Mouse (Mus musculus) E14TG2a.4 (cell line): ENCODE results near the gene Atg2a.

Experiments used
- H3K27me3 ChIP-seq: 2 replicates; pipeline ENCODE4 v1.6.1; 2014; ENCODE audit warnings: low read length, control low read depth; ENCODE audit not compliant: insufficient read depth
- H3K36me3 ChIP-seq: 2 replicates; pipeline ENCODE4 v1.6.1; 2014; ENCODE audit warnings: low read length, control low read depth; ENCODE audit not compliant: insufficient read depth
- H3K4me1 ChIP-seq: replicated peaks from 2 replicates; pipeline ENCODE4 v1.6.1; 2014; ENCODE audit warnings: low read depth, low read length, control low read depth
- H3K4me3 ChIP-seq: replicated peaks from 2 replicates; pipeline ENCODE4 v1.5.1; 2014; ENCODE audit warnings: mild to moderate bottlenecking, low read length
- H3K9me3 ChIP-seq: 2 replicates; pipeline ENCODE4 v1.6.1; 2014; ENCODE audit warnings: low read length, control low read depth
- CTCF ChIP-seq: conservative IDR thresholded peaks from 2 replicates; pipeline ENCODE4 v1.5.1; 2014; ENCODE audit warnings: low read length
- NANOG ChIP-seq: IDR thresholded peaks from 2 replicates; pipeline ENCODE4 v1.6.1; 2014; ENCODE audit warnings: borderline replicate concordance, low read length, mixed read lengths
- POU5F1 ChIP-seq: IDR thresholded peaks from 2 replicates; pipeline ENCODE4 v1.6.1; 2014; ENCODE audit warnings: low read length, borderline replicate concordance

Gene Atg2a

DNA sequence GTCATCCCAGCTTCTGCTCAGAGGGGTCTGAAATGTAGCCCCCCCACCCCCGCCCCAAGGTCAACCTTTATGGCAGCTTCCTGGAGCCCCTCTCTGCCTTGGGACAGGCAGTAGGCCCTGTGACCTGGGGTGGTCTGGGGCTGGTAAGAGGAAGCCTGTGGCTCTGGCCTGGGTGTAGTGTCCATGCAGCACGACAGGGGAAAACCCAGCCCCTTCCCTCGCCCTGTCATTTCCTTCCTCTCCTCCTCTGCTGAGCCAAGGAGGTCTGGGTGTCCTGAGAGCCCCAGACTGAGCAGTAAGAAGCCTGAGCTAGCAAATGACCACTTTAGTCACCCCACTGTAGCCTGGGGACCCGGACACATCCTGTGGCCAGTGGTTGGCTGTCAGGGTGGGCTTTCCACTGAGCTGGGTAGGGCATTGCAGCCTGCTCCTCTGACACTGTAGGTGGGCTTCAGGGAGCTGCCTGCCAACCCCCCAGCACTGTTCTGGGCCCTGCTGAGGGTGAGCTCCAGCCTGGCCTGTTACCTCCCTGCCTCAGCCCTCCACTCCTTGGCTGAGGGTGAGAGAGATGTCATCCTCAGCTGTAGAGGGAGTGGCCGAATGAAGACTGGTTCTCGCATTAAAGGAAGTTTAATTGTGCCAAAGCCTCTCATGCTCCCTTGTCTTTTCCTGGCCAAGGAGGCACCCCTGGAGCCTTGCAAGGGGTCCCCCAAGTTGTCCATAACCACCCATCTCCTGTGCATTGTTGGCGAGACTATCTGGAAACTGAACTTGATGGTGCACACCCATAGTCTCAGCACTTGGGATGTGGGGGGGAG lies 58.2 kb downstream of the Atg2a start:
- TF ChIP-seq CTCF (no peak), NANOG (no peak), POU5F1 (no peak)
- H3K27me3 ChIP-seq, result no peaks in the 10 kb centered on the region
- H3K9me3 ChIP-seq, result no peaks in the 10 kb centered on the region

DNA sequence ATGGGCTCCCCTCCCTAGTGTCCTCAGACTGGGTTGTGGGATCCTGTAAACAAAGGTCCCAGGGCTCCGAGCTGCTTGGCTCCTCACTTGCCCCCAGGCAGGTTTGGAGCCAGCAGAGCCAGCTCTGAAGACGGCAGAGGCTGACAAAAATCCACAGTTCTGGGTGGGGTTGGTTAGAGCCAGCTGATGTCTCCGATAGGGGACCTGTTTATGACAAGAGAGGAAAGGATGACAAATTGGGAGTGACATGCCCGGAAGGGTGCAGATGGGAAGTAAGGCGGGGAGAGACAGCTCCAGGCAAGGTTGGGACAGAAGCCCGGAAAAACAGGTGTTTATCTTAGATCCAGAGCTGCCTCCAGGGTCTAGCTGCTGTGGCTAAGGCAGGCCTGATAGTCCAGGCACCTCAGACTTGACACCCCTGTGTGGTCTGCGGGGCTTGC lies 59.0 kb downstream of the Atg2a start:
- H3K9me3 ChIP-seq, result no peaks in the 10 kb centered on the region

More for the DNA sequence above, 58.2 kb downstream of the Atg2a start:
- H3K36me3 ChIP-seq, result peaks cover 58% of the 10 kb centered on the region
- H3K4me1 ChIP-seq, result peaks cover 100% of the 10 kb centered on the region
- H3K4me3 ChIP-seq, result peak overlapping the region; percentile 39

DNA sequence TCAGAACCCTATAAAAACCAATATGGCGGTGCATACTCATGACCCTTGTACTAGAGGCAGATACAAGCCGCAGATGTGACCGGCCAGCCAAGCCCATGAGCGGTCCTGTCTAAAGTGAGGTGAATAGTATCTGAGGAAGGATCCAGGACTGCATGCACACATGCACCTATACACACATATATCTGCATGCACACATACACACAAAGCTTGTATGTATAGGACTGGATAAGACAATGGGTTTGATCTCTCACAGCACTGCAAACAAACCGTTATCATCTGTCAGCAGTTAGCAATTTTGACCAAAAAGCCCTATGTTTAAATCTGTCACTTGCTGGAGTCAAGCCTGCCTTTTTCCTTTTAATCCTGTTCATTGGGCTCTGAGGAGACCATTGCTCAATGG lies 60.6 kb downstream of the Atg2a start:
- Histone ChIP-seq H3K4me3 (peak overlapping the region; percentile 55), H3K4me1 (peaks cover 90% of the 10 kb centered on the region), H3K9me3 (no peaks in the 10 kb centered on the region), H3K27me3 (no peaks in the 10 kb centered on the region), H3K36me3 (peaks cover 33% of the 10 kb centered on the region)
- TF ChIP-seq CTCF (no peak), POU5F1 (no peak), NANOG (no peak)

More for the DNA sequence above, 59.0 kb downstream of the Atg2a start:
- H3K4me3 ChIP-seq, result peak overlapping the region; percentile 39; the same call in 1 of the 2 replicates
- no peaks in the 10 kb centered on the region for H3K27me3 ChIP-seq
- H3K36me3 ChIP-seq, result peaks cover 50% of the 10 kb centered on the region
- H3K4me1 ChIP-seq, result peaks cover 98% of the 10 kb centered on the region
- TF ChIP-seq NANOG (no peak), CTCF (no peak)

DNA sequence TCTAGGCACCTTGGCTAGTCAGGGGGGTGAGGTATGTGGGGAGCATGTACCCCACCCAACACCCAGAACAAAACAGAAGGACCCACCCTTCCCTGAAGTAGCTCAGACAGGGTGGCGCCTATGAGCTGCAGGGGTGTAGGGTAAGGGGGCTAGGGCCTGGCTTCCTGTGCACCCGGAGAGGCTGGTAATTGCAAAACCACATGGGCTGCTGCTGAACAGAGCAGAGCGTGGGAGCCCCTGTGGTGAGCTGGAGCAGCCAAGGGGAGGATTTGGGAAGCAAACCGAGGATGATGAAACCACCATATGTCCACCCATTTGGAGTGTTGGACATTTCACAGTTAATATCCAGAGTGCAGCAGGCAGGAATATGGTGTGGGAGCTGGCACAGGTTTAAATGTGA lies 61.1 kb downstream of the Atg2a start:
- H3K4me3 ChIP-seq, result peak overlapping the region; percentile 55
- no peaks in the 10 kb centered on the region for H3K27me3 ChIP-seq
- peaks cover 90% of the 10 kb centered on the region for H3K4me1 ChIP-seq
- H3K36me3 ChIP-seq, result peaks cover 30% of the 10 kb centered on the region
- TF ChIP-seq NANOG (no peak), POU5F1 (no peak), CTCF (no peak)
- no peaks in the 10 kb centered on the region for H3K9me3 ChIP-seq

DNA sequence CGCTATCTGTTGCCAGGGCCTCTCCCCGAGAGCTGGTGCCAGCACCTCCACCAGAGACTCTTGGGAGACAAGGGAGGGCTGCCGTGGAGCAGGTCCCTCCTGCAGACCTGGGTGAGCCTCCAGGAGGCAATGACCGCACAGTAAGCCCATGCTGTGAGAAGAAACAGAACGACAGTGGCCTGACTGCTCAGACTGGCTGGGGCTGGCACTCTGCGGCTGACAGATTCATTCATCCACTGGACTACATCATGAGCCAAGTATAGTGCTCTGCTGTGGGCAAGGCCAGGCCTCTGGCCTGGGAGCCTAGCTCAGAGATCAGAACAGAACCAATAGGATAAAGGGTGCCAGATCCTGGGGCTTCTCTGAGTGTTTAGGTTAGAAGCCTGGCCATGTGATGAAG lies 62.4 kb downstream of the Atg2a start:
- Histone ChIP-seq H3K4me1 (peaks cover 90% of the 10 kb centered on the region), H3K4me3 (peak overlapping the region; percentile 55)
- TF ChIP-seq NANOG (no peak), POU5F1 (no peak), CTCF (no peak)

DNA sequence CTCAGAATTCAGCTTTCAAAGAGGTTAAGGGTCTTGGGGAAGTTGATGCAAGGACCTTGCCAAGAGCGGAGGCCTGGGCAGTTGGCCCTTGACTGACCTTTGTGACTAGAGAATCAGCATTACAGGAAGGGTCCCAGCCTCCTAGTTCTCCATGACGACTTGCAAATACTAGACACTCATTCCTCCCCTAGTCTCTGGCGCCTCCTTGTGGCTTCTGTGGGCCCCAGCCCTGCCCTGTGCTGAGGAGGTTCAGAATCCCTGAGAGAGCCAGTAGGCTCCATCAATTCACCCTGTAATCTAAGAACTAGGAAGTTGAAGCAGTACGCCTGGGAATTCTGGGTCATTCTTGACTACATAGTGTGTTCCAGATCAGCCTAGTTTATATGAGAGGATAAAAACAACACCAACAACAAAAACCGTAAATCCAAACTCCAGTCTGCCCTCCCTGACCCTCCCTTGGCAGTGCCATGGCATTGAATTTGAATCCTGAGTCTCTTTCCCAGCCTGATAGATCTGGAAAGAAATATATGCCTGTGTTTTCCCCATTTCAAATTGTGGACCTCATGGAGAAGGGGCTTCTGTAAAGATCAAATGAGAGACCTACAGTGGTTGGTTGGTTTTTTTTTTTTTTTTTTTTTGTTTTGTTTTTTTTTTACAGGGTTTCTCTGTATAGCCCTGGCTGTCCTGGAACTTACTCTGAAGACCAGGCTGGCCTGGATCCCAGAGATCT lies 63.5 kb downstream of the Atg2a start:
- no peak overlapping the region; the same call in 1 of the 2 replicates for H3K4me3 ChIP-seq
- H3K36me3 ChIP-seq, result peaks cover 30% of the 10 kb centered on the region
- peaks cover 89% of the 10 kb centered on the region for H3K4me1 ChIP-seq
- TF ChIP-seq POU5F1, result no peak
- peak; percentile 99 for TF ChIP-seq CTCF
- no peak for TF ChIP-seq NANOG
- no peaks in the 10 kb centered on the region for H3K9me3 ChIP-seq
- H3K27me3 ChIP-seq, result no peaks in the 10 kb centered on the region

More for the DNA sequence above, 62.4 kb downstream of the Atg2a start:
- Histone ChIP-seq H3K36me3 (peaks cover 30% of the 10 kb centered on the region), H3K9me3 (no peaks in the 10 kb centered on the region), H3K27me3 (no peaks in the 10 kb centered on the region)

DNA sequence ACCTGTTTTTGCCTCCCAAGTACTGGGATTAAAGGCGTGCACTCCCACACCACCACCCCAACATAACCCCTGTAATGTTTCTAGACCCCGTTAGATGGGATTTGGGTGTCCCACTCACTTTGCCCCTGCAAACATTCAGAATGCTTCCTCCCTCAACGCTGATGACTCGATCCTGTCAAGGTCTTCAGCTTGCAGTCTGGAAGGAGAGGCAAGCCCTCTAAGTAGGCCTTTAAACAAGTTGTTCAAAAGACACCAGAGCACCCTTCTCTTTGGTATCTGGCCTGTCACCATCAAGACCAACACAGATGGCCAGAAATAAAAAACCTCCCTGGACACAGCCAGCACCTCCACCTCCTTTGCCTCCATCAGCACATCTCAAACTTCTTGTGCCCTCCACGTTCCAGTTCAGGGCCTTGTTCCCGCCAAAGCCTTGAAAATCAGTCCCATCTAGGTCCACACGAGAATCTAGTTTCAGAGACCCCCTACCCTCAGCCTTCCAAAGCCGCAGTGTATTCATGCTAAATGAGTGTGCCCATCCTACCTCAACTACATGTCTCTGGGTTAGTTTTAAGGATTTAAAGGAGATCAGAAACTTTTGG lies 64.1 kb downstream of the Atg2a start:
- TF ChIP-seq POU5F1 (no peak), NANOG (no peak), CTCF (no peak)
- Histone ChIP-seq H3K4me3 (peak overlapping the region; percentile 84), H3K27me3 (no peaks in the 10 kb centered on the region), H3K4me1 (peaks cover 82% of the 10 kb centered on the region), H3K36me3 (peaks cover 32% of the 10 kb centered on the region), H3K9me3 (no peaks in the 10 kb centered on the region)

DNA sequence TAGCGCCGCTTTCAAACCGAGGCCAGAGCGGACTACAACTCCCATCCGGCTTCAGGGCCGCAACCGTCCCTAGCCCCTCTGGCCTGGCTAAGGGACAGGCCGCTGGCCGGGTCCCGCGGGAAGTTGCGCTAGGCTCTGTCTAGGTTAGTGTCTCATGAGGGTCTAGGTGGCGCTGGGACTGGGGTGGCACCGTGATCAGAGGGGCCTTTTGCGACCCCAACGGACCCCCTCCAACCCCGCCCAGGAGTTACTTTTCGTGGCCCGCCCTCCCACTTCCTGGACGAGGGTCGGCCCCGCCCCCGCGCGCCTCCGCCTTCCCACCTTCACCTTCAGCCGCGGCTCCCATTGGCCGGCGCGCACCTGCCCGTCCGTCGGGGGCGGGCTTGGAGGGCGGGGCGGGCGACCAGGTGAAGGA lies 64.7 kb downstream of the Atg2a start, which contains the start of gene Cdc42bpg:
Cdc42bpg (plus strand) TSS at position 320 of the 415 bp plus-strand sequence.
- TF ChIP-seq CTCF, result no peak
- no peak for TF ChIP-seq NANOG
- no peak for TF ChIP-seq POU5F1
- no peaks in the 10 kb centered on the region for H3K27me3 ChIP-seq
- H3K4me3 ChIP-seq, result peak within 1 kb of the TSS; percentile 84
- H3K4me1 ChIP-seq, result peaks cover 77% of the 10 kb centered on the region
- H3K36me3 ChIP-seq, result peaks cover 37% of the 10 kb centered on the region
- H3K9me3 ChIP-seq, result no peaks in the 10 kb centered on the region
